In genomic region chr5:142380491-142380890, GRCm38 (mm10) we compare ENCODE assay signal across 11 mouse cellular contexts. TPM values are rescaled to one million over a fixed set of nuclear protein-coding genes. Genes with fewer than 3 reads are reported as not detected.
A peak's percentile ranks its signal among the peaks of the same experiment; 100 is the strongest.
DNase-seq lines count a peak whose midpoint lies in the region; ATAC-seq and TF ChIP-seq lines count a peak whose summit lies in the region.
"Had no signal": no experiment of that assay in that cellular context is flagged by ENCODE, and none has a peak within 500 bp of the region (broad histone marks: within the 10 kb centered on the region; RNA-seq: fewer than 3 reads in every experiment).

No protein-coding gene starts in this region.

- intact Hi-C loops in left cerebral cortex, postnatal 25 days (cut with DNase I) = no loop called here
- intact Hi-C loops in left cerebral cortex, adult 2 months (cut with DNase I) = no loop called here

- no peak for ATAC-seq in forebrain, embryonic 11.5 days (replicated peaks; ENCODE audit: low FRiP score)
- ATAC-seq in limb, embryonic 13.5 days (ENCODE audit: low FRiP score, low read depth) = peak; percentile 83
- no peak for ATAC-seq in CD4-positive, CD25-positive, alpha-beta regulatory T cell, adult 4 months
- no peak for ATAC-seq in intestine, postnatal 0 days

- no peaks in the 10 kb centered on the region for H3K36me3 ChIP-seq in forebrain, embryonic 10.5 days (replicated peaks)
- H3K36me3 ChIP-seq in forebrain, embryonic 11.5 days (ENCODE audit: control insufficient read depth, insufficient read depth, low read length) = no peaks in the 10 kb centered on the region
- no peaks in the 10 kb centered on the region for H3K36me3 ChIP-seq in limb, embryonic 13.5 days
- H3K36me3 ChIP-seq in intestine, postnatal 0 days (ENCODE audit: control insufficient read depth, insufficient read depth) = no peaks in the 10 kb centered on the region
- H3K36me3 ChIP-seq: kidney, embryonic 15.5 days; liver, embryonic 15.5 days; neural tube, embryonic 13.5 days had no signal

- H3K4me1 ChIP-seq in forebrain, embryonic 10.5 days = peaks cover 31% of the 10 kb centered on the region
- H3K4me1 ChIP-seq in forebrain, embryonic 11.5 days (replicated peaks; ENCODE audit: control insufficient read depth, insufficient read depth, low read length) = peaks cover 10% of the 10 kb centered on the region
- peaks cover 58% of the 10 kb centered on the region for H3K4me1 ChIP-seq in limb, embryonic 13.5 days
- no peaks in the 10 kb centered on the region for H3K4me1 ChIP-seq in intestine, postnatal 0 days (replicated peaks; ENCODE audit: control insufficient read depth, insufficient read depth, low read length)
- H3K4me1 ChIP-seq: liver, embryonic 15.5 days had no signal

- 57% methylated on average over 6 of the region's 6 CpGs for WGBS in forebrain, embryonic 10.5 days
- 60% methylated on average over 6 of the region's 6 CpGs for WGBS in forebrain, embryonic 11.5 days
- 13% methylated on average over 6 of the region's 6 CpGs for WGBS in limb, embryonic 13.5 days
- 51% methylated on average over 6 of the region's 6 CpGs for WGBS in intestine, postnatal 0 days

- H3K9me3 ChIP-seq in forebrain, embryonic 10.5 days = no peaks in the 10 kb centered on the region
- no peaks in the 10 kb centered on the region for H3K9me3 ChIP-seq in forebrain, embryonic 11.5 days (ENCODE audit: control insufficient read depth, low read length)
- H3K9me3 ChIP-seq in limb, embryonic 13.5 days = no peaks in the 10 kb centered on the region
- H3K9me3 ChIP-seq in intestine, postnatal 0 days (ENCODE audit: control insufficient read depth) = no peaks in the 10 kb centered on the region
- H3K9me3 ChIP-seq: kidney, embryonic 15.5 days; liver, embryonic 15.5 days; neural tube, embryonic 13.5 days had no signal

- H3K4me3 ChIP-seq in forebrain, embryonic 10.5 days = no peak overlapping the region
- H3K4me3 ChIP-seq in forebrain, embryonic 11.5 days (ENCODE audit: low read depth, low read length) = no peak overlapping the region
- H3K4me3 ChIP-seq in left cerebral cortex, adult 2 months = no peak overlapping the region
- H3K4me3 ChIP-seq in limb, embryonic 13.5 days = no peak overlapping the region
- H3K4me3 ChIP-seq in intestine, postnatal 0 days (ENCODE audit: low read depth, low read length) = no peak overlapping the region
- H3K4me3 ChIP-seq: kidney, embryonic 15.5 days; liver, embryonic 15.5 days; neural tube, embryonic 13.5 days had no signal

- H3K27me3 ChIP-seq in forebrain, embryonic 10.5 days (ENCODE audit: poor library complexity, severe bottlenecking) = no peaks in the 10 kb centered on the region
- H3K27me3 ChIP-seq in forebrain, embryonic 11.5 days (ENCODE audit: control insufficient read depth, insufficient read depth, low read length) = no peaks in the 10 kb centered on the region
- H3K27me3 ChIP-seq in limb, embryonic 13.5 days = no peaks in the 10 kb centered on the region
- H3K27me3 ChIP-seq in intestine, postnatal 0 days (replicated peaks; ENCODE audit: control insufficient read depth, insufficient read depth, low read length) = no peaks in the 10 kb centered on the region
- H3K27me3 ChIP-seq: kidney, embryonic 15.5 days; liver, embryonic 15.5 days; neural tube, embryonic 13.5 days had no signal

- peak; percentile 28 for DNase-seq in forebrain, embryonic 10.5 days (ENCODE audit: extremely low spot score, low spot score)
- no peak for DNase-seq in forebrain, embryonic 11.5 days (ENCODE audit: low spot score)
- DNase-seq in left cerebral cortex, postnatal 25 days (ENCODE audit: low spot score in 2 of 2) = peak; percentile 17 to 44
- DNase-seq in left cerebral cortex, adult 2 months (ENCODE audit: extremely low spot score in 1 of 2, low spot score in 2 of 2) = no peak
- DNase-seq in embryo, embryonic 9.5 days (ENCODE audit: extremely low spot score) = peak; percentile 47

- H3K4me2 ChIP-seq in forebrain, embryonic 11.5 days (ENCODE audit: low read depth, low read length, severe bottlenecking) = no peak overlapping the region
- no peak overlapping the region; the same call in 1 of the 2 replicates for H3K4me2 ChIP-seq in limb, embryonic 13.5 days (replicated peaks)
- no peak overlapping the region for H3K4me2 ChIP-seq in intestine, postnatal 0 days (replicated peaks; ENCODE audit: low read depth)
- H3K4me2 ChIP-seq: kidney, embryonic 15.5 days; liver, embryonic 15.5 days; neural tube, embryonic 13.5 days had no signal

- H3K9ac ChIP-seq in forebrain, embryonic 11.5 days (ENCODE audit: low read length) = no peak overlapping the region
- H3K9ac ChIP-seq in limb, embryonic 13.5 days = no peak overlapping the region
- H3K9ac ChIP-seq in intestine, postnatal 0 days (ENCODE audit: low read depth, low read length) = no peak overlapping the region
- H3K9ac ChIP-seq: kidney, embryonic 15.5 days; liver, embryonic 15.5 days; neural tube, embryonic 13.5 days had no signal

- peak overlapping the region; percentile 72 for H3K27ac ChIP-seq in forebrain, embryonic 10.5 days
- H3K27ac ChIP-seq in forebrain, embryonic 11.5 days (ENCODE audit: low read depth, low read length) = no peak overlapping the region
- H3K27ac ChIP-seq in left cerebral cortex, adult 2 months = no peak overlapping the region
- peak overlapping the region; percentile 89 for H3K27ac ChIP-seq in limb, embryonic 13.5 days
- H3K27ac ChIP-seq in intestine, postnatal 0 days (ENCODE audit: low read depth, low read length) = no peak overlapping the region
- H3K27ac ChIP-seq: kidney, embryonic 15.5 days; liver, embryonic 15.5 days; neural tube, embryonic 13.5 days had no signal

- TF ChIP-seq CTCF in left cerebral cortex, adult 2 months (IDR thresholded peaks at IDR 0.05) = no peak
- TF ChIP-seq CTCF in intestine, postnatal 0 days (IDR thresholded peaks at IDR 0.05; ENCODE audit: low read depth) = no peak

RNA-seq across cellular contexts. Expression of gene Foxk1, which starts 20.8 kb away (rescaled TPM):
- polyA plus RNA-seq in forebrain, embryonic 10.5 days (2016; fragmentation: Nextera tagmentation; extraction: Ambion mirVana) = 4.3 and 5.2 TPM in 2 replicates
- 5.0 and 6.1 TPM in 2 replicates for polyA plus RNA-seq in forebrain, embryonic 11.5 days (2014; fragmentation: Nextera tagmentation; extraction: Ambion mirVana)
- 10 to 100 TPM; 38.7 to 40.5 TPM for total RNA-seq in left cerebral cortex, postnatal 25 days (2021)
- total RNA-seq in left cerebral cortex, adult 2 months (2021) = 10 to 100 TPM; 40.4 to 46.1 TPM
- 6.3 and 6.6 TPM in 2 replicates for polyA plus RNA-seq in limb, embryonic 13.5 days (2015; fragmentation: Nextera tagmentation; extraction: Ambion mirVana)
- 10 to 100 TPM in 1 of 2 experiments, 1 to 10 TPM in 1; 8.2 to 13.2 TPM for polyA plus RNA-seq in CD4-positive, CD25-positive, alpha-beta regulatory T cell, adult 4 months (2017; shearing (Covaris generic))
- polyA plus RNA-seq in intestine, postnatal 0 days (2015; fragmentation: Nextera tagmentation; extraction: Ambion mirVana) = 2.6 and 4.5 TPM in 2 replicates

Comparison
In these comparisons a context has a peak if more than half of its experiments do, and no peak if none do; other contexts are left out.
1. DNase-seq: peak in forebrain, embryonic 10.5 days (single experiment), left cerebral cortex, postnatal 25 days (2 of 2) and embryo, embryonic 9.5 days (single experiment); none in forebrain, embryonic 11.5 days (single experiment) and left cerebral cortex, adult 2 months (0 of 2).
2. H3K27ac ChIP-seq: peak in forebrain, embryonic 10.5 days (single experiment) and limb, embryonic 13.5 days (single experiment); none in forebrain, embryonic 11.5 days (single experiment), left cerebral cortex, adult 2 months (single experiment) and intestine, postnatal 0 days (single experiment).